In genomic region chr5:137892954-137893353, GRCm38 (mm10) we compare ENCODE assay signal across 15 mouse cellular contexts. TPM values are rescaled to one million over a fixed set of nuclear protein-coding genes. Genes with fewer than 3 reads are reported as not detected.
DNase-seq lines count a peak whose midpoint lies in the region; ATAC-seq and TF ChIP-seq lines count a peak whose summit lies in the region.
"Had no signal": no experiment of that assay in that cellular context is flagged by ENCODE, and none has a peak within 500 bp of the region (broad histone marks: within the 10 kb centered on the region; RNA-seq: fewer than 3 reads in every experiment).

No protein-coding gene starts in this region.

- no peaks in the 10 kb centered on the region for H3K4me1 ChIP-seq in forebrain, postnatal 0 days (ENCODE audit: insufficient read depth)
- no peaks in the 10 kb centered on the region for H3K4me1 ChIP-seq in forebrain, embryonic 11.5 days (replicated peaks; ENCODE audit: control insufficient read depth, insufficient read depth, low read length)
- H3K4me1 ChIP-seq in lung, embryonic 14.5 days (ENCODE audit: insufficient read depth): no peaks in the 10 kb centered on the region

- no peak overlapping the region for H3K27ac ChIP-seq in forebrain, postnatal 0 days (ENCODE audit: low read depth, low read length)
- no peak overlapping the region for H3K27ac ChIP-seq in forebrain, embryonic 11.5 days (ENCODE audit: low read depth, low read length)
- H3K27ac ChIP-seq in lung, embryonic 14.5 days (ENCODE audit: low read depth): no peak overlapping the region
- H3K27ac ChIP-seq in left cerebral cortex, adult 2 months: no peak overlapping the region

- no peak for ATAC-seq in forebrain, postnatal 0 days
- ATAC-seq in forebrain, embryonic 11.5 days (replicated peaks; ENCODE audit: low FRiP score): no peak
- no peak for ATAC-seq in lung, embryonic 14.5 days (ENCODE audit: insufficient read depth)

- intact Hi-C loops in left cerebral cortex, adult 2 months (cut with DNase I): no loop called here

- no peaks in the 10 kb centered on the region for H3K27me3 ChIP-seq in forebrain, postnatal 0 days (ENCODE audit: insufficient read depth, low read length)
- H3K27me3 ChIP-seq in forebrain, embryonic 11.5 days (ENCODE audit: control insufficient read depth, insufficient read depth, low read length): no peaks in the 10 kb centered on the region
- H3K27me3 ChIP-seq in lung, embryonic 14.5 days (ENCODE audit: insufficient read depth, low read length): no peaks in the 10 kb centered on the region

- no peak overlapping the region for H3K9ac ChIP-seq in forebrain, postnatal 0 days
- no peak overlapping the region for H3K9ac ChIP-seq in forebrain, embryonic 11.5 days (ENCODE audit: low read length)
- no peak overlapping the region for H3K9ac ChIP-seq in lung, embryonic 14.5 days

- WGBS in forebrain, postnatal 0 days: 56% methylated on average over 1 of the region's 1 CpGs
- WGBS in forebrain, embryonic 11.5 days: 63% methylated on average over 1 of the region's 1 CpGs
- WGBS in lung, embryonic 14.5 days: 37% methylated on average over 1 of the region's 1 CpGs

- TF ChIP-seq CTCF in forebrain, postnatal 0 days (IDR thresholded peaks at IDR 0.05; ENCODE audit: low read depth): peak; percentile 38
- TF ChIP-seq CTCF in lung, embryonic 14.5 days (IDR thresholded peaks at IDR 0.05; ENCODE audit: low read depth): peak; percentile 52
- no peak; the same call in none of the 2 replicates for TF ChIP-seq CTCF in left cerebral cortex, adult 2 months (IDR thresholded peaks at IDR 0.05)

- no peak overlapping the region for H3K4me3 ChIP-seq in forebrain, postnatal 0 days (ENCODE audit: low read depth, low read length)
- H3K4me3 ChIP-seq in forebrain, embryonic 11.5 days (ENCODE audit: low read depth, low read length): no peak overlapping the region
- H3K4me3 ChIP-seq in lung, embryonic 14.5 days (ENCODE audit: low read depth, low read length): no peak overlapping the region
- no peak overlapping the region for H3K4me3 ChIP-seq in left cerebral cortex, adult 2 months
- H3K4me3 ChIP-seq: erythroblast, embryonic 14.5 days had no signal

- no peak for DNase-seq in forebrain, postnatal 0 days
- DNase-seq in forebrain, embryonic 11.5 days (ENCODE audit: low spot score): no peak
- DNase-seq in lung, embryonic 14.5 days: peak; percentile 13
- DNase-seq in lung, postnatal 10 days: no peak
- peak; percentile 57 for DNase-seq in R1 (ENCODE audit: low read depth, low spot score)
- peak; percentile 13 for DNase-seq in retina, postnatal 1 day
- DNase-seq in left cerebral cortex, adult 2 months (ENCODE audit: extremely low spot score in 1 of 2, low spot score in 2 of 2): no peak
- DNase-seq in frontal cortex, postnatal 14 days (ENCODE audit: low spot score in 2 of 2): no peak
- DNase-seq: adrenal gland, postnatal 14 days; cerebellum, adult 9-10 months; heart, postnatal 14 days; kidney, adult 11 months had no signal

- H3K36me3 ChIP-seq in forebrain, postnatal 0 days (ENCODE audit: insufficient read depth): no peaks in the 10 kb centered on the region
- no peaks in the 10 kb centered on the region for H3K36me3 ChIP-seq in forebrain, embryonic 11.5 days (ENCODE audit: control insufficient read depth, insufficient read depth, low read length)
- no peaks in the 10 kb centered on the region for H3K36me3 ChIP-seq in lung, embryonic 14.5 days (ENCODE audit: insufficient read depth)

- H3K4me2 ChIP-seq in forebrain, postnatal 0 days (ENCODE audit: low read depth): no peak overlapping the region
- H3K4me2 ChIP-seq in forebrain, embryonic 11.5 days (ENCODE audit: low read depth, low read length, severe bottlenecking): no peak overlapping the region
- H3K4me2 ChIP-seq in lung, embryonic 14.5 days: no peak overlapping the region

- H3K9me3 ChIP-seq in forebrain, postnatal 0 days (ENCODE audit: low read length): no peaks in the 10 kb centered on the region
- H3K9me3 ChIP-seq in forebrain, embryonic 11.5 days (ENCODE audit: control insufficient read depth, low read length): no peaks in the 10 kb centered on the region
- H3K9me3 ChIP-seq in lung, embryonic 14.5 days (ENCODE audit: low read depth, low read length): no peaks in the 10 kb centered on the region

RNA-seq across cellular contexts. Expression of gene Pilrb2, which starts 21.3 kb away (rescaled TPM):
- not detected in 2 replicates for total RNA-seq in forebrain, postnatal 0 days (2014; rRNA removed)
- not detected in 2 replicates for polyA plus RNA-seq in forebrain, postnatal 0 days (2015; fragmentation: Nextera tagmentation; extraction: Ambion mirVana)
- not detected in 2 replicates for polyA plus RNA-seq in forebrain, embryonic 11.5 days (2014; fragmentation: Nextera tagmentation; extraction: Ambion mirVana)
- polyA plus RNA-seq in lung, embryonic 14.5 days (2014; fragmentation: Nextera tagmentation; extraction: Ambion mirVana): 0.37 and 0.83 TPM in 2 replicates
- total RNA-seq in left cerebral cortex, adult 2 months (2021): not detected
- total RNA-seq: gastrocnemius, adult 8-10 months; layer of hippocampus, postnatal 14 days had no signal
- polyA plus RNA-seq: erythroblast, embryonic 14.5 days had no signal

RNA-seq across cellular contexts. Expression of gene Cyp3a13, which starts 28.5 kb away (rescaled TPM):
- total RNA-seq in forebrain, postnatal 0 days (2014; rRNA removed): 0.08 TPM in 1 of 2 replicates, not detected in the other
- not detected in 2 replicates for polyA plus RNA-seq in forebrain, postnatal 0 days (2015; fragmentation: Nextera tagmentation; extraction: Ambion mirVana)
- not detected in 2 replicates for polyA plus RNA-seq in forebrain, embryonic 11.5 days (2014; fragmentation: Nextera tagmentation; extraction: Ambion mirVana)
- 0.21 and 0.28 TPM in 2 replicates for polyA plus RNA-seq in lung, embryonic 14.5 days (2014; fragmentation: Nextera tagmentation; extraction: Ambion mirVana)
- under 1 TPM in 1 of 2 experiments, not detected in 1; 0.14 TPM for total RNA-seq in left cerebral cortex, adult 2 months (2021)
- polyA plus RNA-seq: erythroblast, embryonic 14.5 days had no signal

RNA-seq across cellular contexts. Expression of gene Pilrb1, which starts 35.0 kb away (rescaled TPM):
- total RNA-seq in forebrain, postnatal 0 days (2014; rRNA removed): not detected in 2 replicates
- not detected in 2 replicates for polyA plus RNA-seq in forebrain, postnatal 0 days (2015; fragmentation: Nextera tagmentation; extraction: Ambion mirVana)
- polyA plus RNA-seq in forebrain, embryonic 11.5 days (2014; fragmentation: Nextera tagmentation; extraction: Ambion mirVana): not detected in 2 replicates
- 0.41 and 1.1 TPM in 2 replicates for polyA plus RNA-seq in lung, embryonic 14.5 days (2014; fragmentation: Nextera tagmentation; extraction: Ambion mirVana)
- total RNA-seq in left cerebral cortex, adult 2 months (2021): not detected
- total RNA-seq: layer of hippocampus, postnatal 14 days had no signal
- polyA plus RNA-seq: erythroblast, embryonic 14.5 days had no signal

RNA-seq across cellular contexts. Expression of gene Pilra, which starts 56.9 kb away (rescaled TPM):
- 0.14 and 0.15 TPM in 2 replicates for total RNA-seq in forebrain, postnatal 0 days (2014; rRNA removed)
- 0.17 and 0.54 TPM in 2 replicates for polyA plus RNA-seq in forebrain, postnatal 0 days (2015; fragmentation: Nextera tagmentation; extraction: Ambion mirVana)
- 0.13 and 0.32 TPM in 2 replicates for polyA plus RNA-seq in forebrain, embryonic 11.5 days (2014; fragmentation: Nextera tagmentation; extraction: Ambion mirVana)
- 2.2 and 3.0 TPM in 2 replicates for polyA plus RNA-seq in lung, embryonic 14.5 days (2014; fragmentation: Nextera tagmentation; extraction: Ambion mirVana)
- total RNA-seq in left cerebral cortex, adult 2 months (2021): 1 to 10 TPM in 1 of 2 experiments, under 1 TPM in 1; 0.54 to 1.3 TPM
- polyA plus RNA-seq: erythroblast, embryonic 14.5 days had no signal

Comparison
In these comparisons a context has a peak if more than half of its experiments do, and no peak if none do; other contexts are left out.
1. DNase-seq: peak in lung, embryonic 14.5 days (single experiment), R1 (single experiment) and retina, postnatal 1 day (single experiment); none in forebrain, postnatal 0 days (single experiment), forebrain, embryonic 11.5 days (single experiment), lung, postnatal 10 days (single experiment), left cerebral cortex, adult 2 months (0 of 2) and frontal cortex, postnatal 14 days (0 of 2).